Mouse (Mus musculus) bone marrow macrophage, adult 2 months (primary cell): ENCODE measurements around the gene Hoxd4.

Source experiments
- CTCF ChIP-seq: IDR thresholded peaks from 2 replicates; pipeline ENCODE4 v1.5.1; 2012; ENCODE audit warnings: low read depth, mild to moderate bottlenecking, low read length, moderate library complexity
- POLR2A ChIP-seq: IDR thresholded peaks from 2 replicates; pipeline ENCODE4 v1.6.1; 2012; ENCODE audit warnings: mild to moderate bottlenecking, low read depth, low read length, borderline replicate concordance

DNA sequence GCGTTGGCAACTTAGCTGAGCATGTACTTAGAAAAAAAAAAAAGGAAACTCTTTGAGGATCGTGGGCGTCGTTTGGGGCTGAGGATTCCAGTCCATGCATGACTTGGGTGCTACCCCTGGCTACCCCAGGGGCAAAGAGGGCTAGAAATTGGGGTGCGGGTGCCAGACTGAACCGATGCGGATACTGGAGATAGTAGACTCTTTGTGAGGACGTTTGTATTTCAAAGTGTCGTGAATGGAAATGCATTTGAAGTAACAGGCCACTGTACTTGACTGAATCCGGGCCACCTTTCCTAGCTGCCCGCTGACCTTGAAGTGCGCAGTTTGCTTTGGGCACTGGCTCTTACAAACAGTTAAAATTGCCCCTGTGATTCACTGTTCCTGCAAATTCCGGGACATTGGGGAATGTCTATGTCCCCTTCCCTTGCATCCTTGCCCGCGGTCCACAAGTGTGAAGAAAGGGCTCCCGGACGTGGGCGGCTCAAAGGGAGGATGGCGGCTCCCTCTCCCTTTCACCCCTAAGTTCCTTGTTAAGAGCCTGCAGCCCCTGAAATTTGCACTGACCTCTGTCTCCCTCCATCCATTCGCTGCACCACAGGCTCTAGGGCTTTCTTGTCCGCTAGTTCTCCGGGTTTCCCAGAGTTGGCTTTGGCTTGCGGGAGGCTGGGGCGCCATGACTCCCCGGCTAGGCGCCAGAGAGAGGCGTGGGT, 24.6 kb upstream of the Hoxd4 start:
- TF ChIP-seq CTCF (no peak), POLR2A (no peak)
